Mouse (Mus musculus) testis, adult 2 months (tissue): ENCODE data around the gene Zfp639.

Experiments
- CTCF ChIP-seq: fragments of 200-500 bp; IDR thresholded peaks from 2 replicates; pipeline ENCODE4 v1.5.1; 2012; ENCODE audit warnings: low read depth, mild to moderate bottlenecking, inconsistent platforms, low read length, moderate library complexity; ENCODE audit not compliant: control insufficient read depth, insufficient read depth, insufficient replicate concordance
- POLR2A ChIP-seq: fragments of 200-500 bp; IDR thresholded peaks from 2 replicates; pipeline ENCODE4 v1.6.1; 2012; ENCODE audit warnings: low read depth, mild to moderate bottlenecking, inconsistent platforms, low read length, moderate library complexity; ENCODE audit not compliant: control insufficient read depth

DNA sequence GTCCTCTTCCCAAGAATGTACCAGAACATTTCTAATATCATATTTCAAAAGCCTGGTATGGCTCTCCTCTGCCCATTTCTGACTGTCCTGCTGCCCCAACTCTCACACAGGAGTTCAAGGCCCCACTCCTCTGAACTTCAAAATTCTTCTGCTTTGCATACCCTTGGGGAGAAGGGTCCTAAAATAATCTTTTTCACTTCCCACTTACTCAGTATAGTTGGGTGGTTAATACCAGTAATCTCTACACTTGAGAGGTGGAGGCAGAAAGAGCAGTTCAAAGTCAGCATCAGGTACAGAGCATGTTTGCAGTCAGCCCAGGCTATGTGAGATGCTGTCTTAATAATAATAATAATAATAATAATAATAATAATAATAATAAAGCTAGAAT is 19.1 kb upstream of the Zfp639 start:
- no peak for TF ChIP-seq CTCF
- TF ChIP-seq POLR2A, result no peak
